Mouse (Mus musculus) lung, adult 18-20 months (tissue): ENCODE measurements around the gene Lekr1.

ENCODE experiments used
- DNase-seq, 2 experiments: peaks; one replicate each; pipeline ENCODE4 v3.0.0; 2022; ENCODE audit warnings: mixed read lengths in 2 of 2

The Lekr1 gene

GRCm38 (mm10) chr3:65841175-65841574, 175.1 kb downstream of the Lekr1 start:
- no peak for DNase-seq

- no peak for DNase-seq
Observed at GRCm38 (mm10) chr3:65842515-65843184, 176.6 kb downstream of the Lekr1 start.

GRCm38 (mm10) chr3:65843185-65843552, 177.1 kb downstream of the Lekr1 start:
- no peak for DNase-seq

- DNase-seq, result no peak
Observed at GRCm38 (mm10) chr3:65844302-65844701, 178.3 kb downstream of the Lekr1 start.

GRCm38 (mm10) chr3:65844851-65845552, 179.0 kb downstream of the Lekr1 start:
- peak; percentile 68 to 81 for DNase-seq

GRCm38 (mm10) chr3:65847158-65847787, 181.2 kb downstream of the Lekr1 start:
- no peak for DNase-seq

GRCm38 (mm10) chr3:65853746-65854145, 187.7 kb downstream of the Lekr1 start:
- no peak for DNase-seq

GRCm38 (mm10) chr3:65855521-65855920, 189.5 kb downstream of the Lekr1 start:
- no peak for DNase-seq

GRCm38 (mm10) chr3:65858118-65858517, 192.1 kb downstream of the Lekr1 start:
- DNase-seq, result peak; percentile 19 to 63

GRCm38 (mm10) chr3:65858741-65859348, 192.8 kb downstream of the Lekr1 start:
- DNase-seq, result no peak

- DNase-seq, result no peak
Observed at GRCm38 (mm10) chr3:65859750-65860149, 193.7 kb downstream of the Lekr1 start.

- no peak for DNase-seq
Observed at GRCm38 (mm10) chr3:65860903-65861302, 194.9 kb downstream of the Lekr1 start.

GRCm38 (mm10) chr3:65861471-65861881, 195.4 kb downstream of the Lekr1 start:
- no peak for DNase-seq

- peak; percentile 74 to 85 for DNase-seq
Observed at GRCm38 (mm10) chr3:65863297-65863696, 197.3 kb downstream of the Lekr1 start.

- DNase-seq, result no peak
Observed at GRCm38 (mm10) chr3:65863762-65864377, 197.8 kb downstream of the Lekr1 start.

GRCm38 (mm10) chr3:65868931-65869330, 202.9 kb downstream of the Lekr1 start:
- DNase-seq, result no peak

- DNase-seq, result no peak
Observed at GRCm38 (mm10) chr3:65869724-65870123, 203.7 kb downstream of the Lekr1 start.

GRCm38 (mm10) chr3:65871188-65871603, 205.2 kb downstream of the Lekr1 start:
- peak; percentile 45 to 50 for DNase-seq

- DNase-seq, result no peak
Observed at GRCm38 (mm10) chr3:65871609-65872272, 205.7 kb downstream of the Lekr1 start.

- DNase-seq, result no peak
Observed at GRCm38 (mm10) chr3:65873093-65873830, 207.2 kb downstream of the Lekr1 start.
